7 mouse cellular contexts compared by ENCODE assay signal in genomic region chr7:25657785-25658184, GRCm38 (mm10). TPM values are rescaled to one million over a fixed set of nuclear protein-coding genes. Genes with fewer than 3 reads are reported as not detected.
A peak's percentile ranks its signal among the peaks of the same experiment; 100 is the strongest.
DNase-seq lines count a peak whose midpoint lies in the region; ATAC-seq and TF ChIP-seq lines count a peak whose summit lies in the region.

No protein-coding gene starts in this region.

- H3K27me3 ChIP-seq in lung, embryonic 14.5 days (ENCODE audit: insufficient read depth, low read length), result no peaks in the 10 kb centered on the region
- H3K27me3 ChIP-seq in forebrain, embryonic 10.5 days (ENCODE audit: poor library complexity, severe bottlenecking), result no peaks in the 10 kb centered on the region
- no peaks in the 10 kb centered on the region for H3K27me3 ChIP-seq in kidney, embryonic 16.5 days (ENCODE audit: insufficient read depth, low read length)

- H3K9me3 ChIP-seq in lung, embryonic 14.5 days (ENCODE audit: low read depth, low read length), result no peaks in the 10 kb centered on the region
- no peaks in the 10 kb centered on the region for H3K9me3 ChIP-seq in forebrain, embryonic 10.5 days
- H3K9me3 ChIP-seq in kidney, embryonic 16.5 days (ENCODE audit: low read length), result no peaks in the 10 kb centered on the region

- TF ChIP-seq CTCF in lung, embryonic 14.5 days (IDR thresholded peaks at IDR 0.05; ENCODE audit: low read depth), result no peak
- no peak for TF ChIP-seq CTCF in olfactory bulb, adult 2 months (IDR thresholded peaks at IDR 0.05; ENCODE audit: insufficient read depth, low read depth, low read length)

- peak overlapping the region; percentile 63 for H3K9ac ChIP-seq in lung, embryonic 14.5 days
- peak overlapping the region; percentile 76 for H3K9ac ChIP-seq in kidney, embryonic 16.5 days (replicated peaks; ENCODE audit: low read length)

- TF ChIP-seq POLR2A in olfactory bulb, adult 2 months (IDR thresholded peaks at IDR 0.05; ENCODE audit: insufficient read depth, low read depth, low read length), result no peak

- 24% methylated on average over 10 of the region's 10 CpGs for WGBS in lung, embryonic 14.5 days
- 44% methylated on average over 10 of the region's 10 CpGs for WGBS in forebrain, embryonic 10.5 days
- WGBS in kidney, embryonic 16.5 days, result 37% methylated on average over 10 of the region's 10 CpGs
- 21% methylated on average over 10 of the region's 10 CpGs for WGBS in olfactory bulb, adult 2 months

- peak overlapping the region; percentile 62 for H3K4me3 ChIP-seq in lung, embryonic 14.5 days (ENCODE audit: low read depth, low read length)
- H3K4me3 ChIP-seq in forebrain, embryonic 10.5 days, result peak overlapping the region; percentile 73
- peak overlapping the region; percentile 77 for H3K4me3 ChIP-seq in kidney, embryonic 16.5 days (ENCODE audit: low read length)
- peak overlapping the region; percentile 62 for H3K4me3 ChIP-seq in olfactory bulb, adult 2 months (ENCODE audit: insufficient read depth, low read depth, low read length)

- ATAC-seq in lung, embryonic 14.5 days (ENCODE audit: insufficient read depth), result no peak
- ATAC-seq in kidney, embryonic 16.5 days (ENCODE audit: low FRiP score, low TSS enrichment), result no peak

- no peak overlapping the region for H3K27ac ChIP-seq in lung, embryonic 14.5 days (ENCODE audit: low read depth)
- H3K27ac ChIP-seq in forebrain, embryonic 10.5 days, result no peak overlapping the region
- no peak overlapping the region for H3K27ac ChIP-seq in kidney, embryonic 16.5 days (ENCODE audit: low read length)
- no peak overlapping the region for H3K27ac ChIP-seq in olfactory bulb, adult 2 months (ENCODE audit: insufficient read depth, low read depth, low read length)

- peaks cover 14% of the 10 kb centered on the region; the same call in 1 of the 2 replicates for H3K36me3 ChIP-seq in lung, embryonic 14.5 days (ENCODE audit: insufficient read depth)
- peaks cover 16% of the 10 kb centered on the region for H3K36me3 ChIP-seq in forebrain, embryonic 10.5 days (replicated peaks)
- no peaks in the 10 kb centered on the region for H3K36me3 ChIP-seq in kidney, embryonic 16.5 days (ENCODE audit: insufficient read depth, low read length)

- H3K4me1 ChIP-seq in lung, embryonic 14.5 days (ENCODE audit: insufficient read depth), result 0 out of 2 replicates have a peak, but pooled peaks cover 6% of the 10 kb centered on the region
- peaks cover 23% of the 10 kb centered on the region for H3K4me1 ChIP-seq in forebrain, embryonic 10.5 days
- H3K4me1 ChIP-seq in kidney, embryonic 16.5 days (ENCODE audit: insufficient read depth, low read length), result peaks cover 22% of the 10 kb centered on the region
- peaks cover 16% of the 10 kb centered on the region for H3K4me1 ChIP-seq in olfactory bulb, adult 2 months (ENCODE audit: control insufficient read depth, insufficient read depth, low read length)

- DNase-seq in lung, embryonic 14.5 days, result peak; percentile 14
- no peak for DNase-seq in lung, postnatal 25 days (ENCODE audit: low spot score)
- DNase-seq in forebrain, embryonic 10.5 days (ENCODE audit: extremely low spot score, low spot score), result no peak
- DNase-seq in left cerebral cortex, postnatal 4 days, result no peak
- no peak for DNase-seq in right cerebral cortex, postnatal 4 days

- H3K4me2 ChIP-seq in lung, embryonic 14.5 days, result peak overlapping the region; percentile 66
- H3K4me2 ChIP-seq in kidney, embryonic 16.5 days (replicated peaks; ENCODE audit: low read depth, low read length), result peak overlapping the region; percentile 79

- intact Hi-C loops in left cerebral cortex, postnatal 4 days (cut with DNase I), result no loop called here

RNA-seq across cellular contexts. Expression of gene Bckdha, which starts 1.0 kb away (rescaled TPM):
- 40.2 and 42.1 TPM in 2 replicates for polyA plus RNA-seq in lung, embryonic 14.5 days (2014; fragmentation: Nextera tagmentation; extraction: Ambion mirVana)
- 42.5 and 44.0 TPM in 2 replicates for polyA plus RNA-seq in forebrain, embryonic 10.5 days (2016; fragmentation: Nextera tagmentation; extraction: Ambion mirVana)
- polyA plus RNA-seq in kidney, embryonic 16.5 days (2015; fragmentation: Nextera tagmentation; extraction: Ambion mirVana), result 90.3 and 91.7 TPM in 2 replicates
- not detected in 2 replicates for polyA plus RNA-seq in olfactory bulb, adult 2 months (2012; ENCODE audit: insufficient read depth, insufficient read length, low replicate concordance, missing spikeins)
- total RNA-seq in left cerebral cortex, postnatal 4 days (2021), result 10 to 100 TPM; 23.6 to 24.7 TPM

RNA-seq across cellular contexts. Expression of gene Exosc5, which starts 1.2 kb away (rescaled TPM):
- polyA plus RNA-seq in lung, embryonic 14.5 days (2014; fragmentation: Nextera tagmentation; extraction: Ambion mirVana), result 72.3 and 79.7 TPM in 2 replicates
- polyA plus RNA-seq in forebrain, embryonic 10.5 days (2016; fragmentation: Nextera tagmentation; extraction: Ambion mirVana), result 81.0 and 82.1 TPM in 2 replicates
- polyA plus RNA-seq in kidney, embryonic 16.5 days (2015; fragmentation: Nextera tagmentation; extraction: Ambion mirVana), result 90.0 and 92.6 TPM in 2 replicates
- not detected in 2 replicates for polyA plus RNA-seq in olfactory bulb, adult 2 months (2012; ENCODE audit: insufficient read depth, insufficient read length, low replicate concordance, missing spikeins)
- total RNA-seq in left cerebral cortex, postnatal 4 days (2021), result 10 to 100 TPM; 15.1 to 18.4 TPM

RNA-seq across cellular contexts. Expression of gene Tmem91, which starts 17.2 kb away (rescaled TPM):
- 1.6 and 2.8 TPM in 2 replicates for polyA plus RNA-seq in lung, embryonic 14.5 days (2014; fragmentation: Nextera tagmentation; extraction: Ambion mirVana)
- 2.2 and 3.2 TPM in 2 replicates for polyA plus RNA-seq in forebrain, embryonic 10.5 days (2016; fragmentation: Nextera tagmentation; extraction: Ambion mirVana)
- 2.3 and 3.7 TPM in 2 replicates for polyA plus RNA-seq in kidney, embryonic 16.5 days (2015; fragmentation: Nextera tagmentation; extraction: Ambion mirVana)
- not detected in 2 replicates for polyA plus RNA-seq in olfactory bulb, adult 2 months (2012; ENCODE audit: insufficient read depth, insufficient read length, low replicate concordance, missing spikeins)
- 10 to 100 TPM; 14.6 to 19.9 TPM for total RNA-seq in left cerebral cortex, postnatal 4 days (2021)

RNA-seq across cellular contexts. Expression of gene B9d2, which starts 22.8 kb away (rescaled TPM):
- 25.1 and 27.6 TPM in 2 replicates for polyA plus RNA-seq in lung, embryonic 14.5 days (2014; fragmentation: Nextera tagmentation; extraction: Ambion mirVana)
- 36.9 and 38.1 TPM in 2 replicates for polyA plus RNA-seq in forebrain, embryonic 10.5 days (2016; fragmentation: Nextera tagmentation; extraction: Ambion mirVana)
- 35.0 and 35.8 TPM in 2 replicates for polyA plus RNA-seq in kidney, embryonic 16.5 days (2015; fragmentation: Nextera tagmentation; extraction: Ambion mirVana)
- not detected in 2 replicates for polyA plus RNA-seq in olfactory bulb, adult 2 months (2012; ENCODE audit: insufficient read depth, insufficient read length, low replicate concordance, missing spikeins)
- 10 to 100 TPM; 24.7 to 25.7 TPM for total RNA-seq in left cerebral cortex, postnatal 4 days (2021)

RNA-seq across cellular contexts. Expression of gene Tgfb1, which starts 29.0 kb away (rescaled TPM):
- 4.0 and 4.1 TPM in 2 replicates for polyA plus RNA-seq in lung, embryonic 14.5 days (2014; fragmentation: Nextera tagmentation; extraction: Ambion mirVana)
- polyA plus RNA-seq in forebrain, embryonic 10.5 days (2016; fragmentation: Nextera tagmentation; extraction: Ambion mirVana), result 0.89 and 1.2 TPM in 2 replicates
- polyA plus RNA-seq in kidney, embryonic 16.5 days (2015; fragmentation: Nextera tagmentation; extraction: Ambion mirVana), result 2.9 and 3.7 TPM in 2 replicates
- polyA plus RNA-seq in olfactory bulb, adult 2 months (2012; ENCODE audit: insufficient read depth, insufficient read length, low replicate concordance, missing spikeins), result not detected in 2 replicates
- 10 to 100 TPM in 1 of 2 experiments, 1 to 10 TPM in 1; 8.5 to 10.1 TPM for total RNA-seq in left cerebral cortex, postnatal 4 days (2021)

Comparison
In these comparisons a context has a peak if more than half of its experiments do, and no peak if none do; other contexts are left out.
1. RNA of gene Bckdha, which starts 1.0 kb away (polyA plus RNA-seq): 90.3 to 91.7 TPM in kidney, embryonic 16.5 days, 42.5 to 44.0 TPM in forebrain, embryonic 10.5 days and 40.2 to 42.1 TPM in lung, embryonic 14.5 days; not detected in olfactory bulb, adult 2 months; every median in the first group is over 10 times any median in the second.
2. RNA of gene Exosc5, which starts 1.2 kb away (polyA plus RNA-seq): 90.0 to 92.6 TPM in kidney, embryonic 16.5 days, 81.0 to 82.1 TPM in forebrain, embryonic 10.5 days and 72.3 to 79.7 TPM in lung, embryonic 14.5 days; not detected in olfactory bulb, adult 2 months; every median in the first group is over 10 times any median in the second.
3. Peak in every context shown above with its lines, with median percentiles within 50 percentile points of each other: H3K4me3 ChIP-seq.